Mouse (Mus musculus) left cerebral cortex, adult 2 months (tissue): ENCODE measurements around the gene Rybp. TPM values are rescaled to one million over a fixed set of nuclear protein-coding genes. Genes with fewer than 3 reads are reported as not detected.

Source experiments
- DNase-seq, 2 experiments: peaks; one replicate each; pipeline ENCODE4 v3.0.0; 2021 to 2022; ENCODE audit warnings: low spot score in 2 of 2, mixed read lengths in 1 of 2; ENCODE audit errors: extremely low spot score in 1 of 2
- H3K27ac ChIP-seq: fragments of 200-600 bp; 2 replicates; pipeline ENCODE4 v1.8.1; 2022
- H3K4me3 ChIP-seq: fragments of 200-600 bp; 2 replicates; pipeline ENCODE4 v1.8.1; 2022
- CTCF ChIP-seq: fragments of 200-600 bp; IDR thresholded peaks from 2 replicates; pipeline ENCODE4 v1.8.1; 2022; ENCODE audit warnings: antibody characterized with exemption, mild to moderate bottlenecking, moderate library complexity
- intact Hi-C: fragments of 180-260 bp; cut with DNase I; formaldehyde crosslinking; loops from one replicate; pipeline ENCODE4 v1.15.1; 2025
- total RNA-seq, 2 experiments: library from RNA; stranded (reverse); gene quantifications; 2 replicates each; pipeline ENCODE4 v1.2.3; 2021

The Rybp gene
- total RNA-seq, 2 experiments from 2014 or later: 46.2 to 56.4 TPM

GRCm38 (mm10) chr6:100215809-100216208 is 71.5 kb downstream of the Rybp start:
- Histone ChIP-seq H3K27ac (no peak overlapping the region), H3K4me3 (no peak overlapping the region)
- TF ChIP-seq CTCF: no peak
- intact Hi-C loops: no loop called here
- no peak for DNase-seq

DNA sequence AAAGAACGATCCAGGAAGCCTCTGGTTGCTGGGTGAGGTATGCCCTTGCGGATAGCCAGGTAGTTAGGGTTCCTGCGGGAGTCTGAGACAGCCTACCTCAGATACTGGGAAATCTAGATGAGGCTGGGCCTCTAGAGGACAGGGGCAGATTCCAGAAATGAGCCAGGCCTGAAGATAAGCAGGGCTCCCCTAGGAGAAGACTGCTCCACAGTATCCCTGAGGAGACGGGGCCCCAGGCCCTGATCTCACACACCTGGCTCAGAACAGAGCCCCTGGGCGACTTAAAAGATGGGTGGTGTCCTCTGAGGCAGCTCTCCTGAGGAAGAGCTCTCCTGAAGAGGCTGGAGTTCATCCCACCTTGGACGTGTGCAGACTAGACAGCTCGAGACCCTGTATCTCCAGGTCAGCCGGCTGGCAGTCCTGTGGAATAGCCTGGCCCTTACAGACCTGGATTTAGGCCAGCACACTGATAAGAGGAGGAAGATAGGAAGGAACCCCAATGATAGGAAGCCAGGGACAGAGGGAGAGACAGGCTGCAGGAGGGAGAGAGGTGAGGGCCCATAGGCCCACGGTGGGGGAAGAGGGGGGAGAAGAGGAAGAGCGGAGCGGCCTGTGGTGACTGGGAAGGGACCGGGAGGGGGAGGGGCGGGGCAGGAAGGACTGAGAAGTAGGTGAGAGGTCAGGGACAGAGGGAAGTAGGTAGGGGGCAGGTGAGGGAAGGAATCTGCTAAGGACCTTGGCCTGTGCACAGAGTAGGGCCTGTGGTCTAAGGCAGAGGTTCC is 73.0 kb downstream of the Rybp start:
- no peak for TF ChIP-seq CTCF
- no peak for DNase-seq

DNA sequence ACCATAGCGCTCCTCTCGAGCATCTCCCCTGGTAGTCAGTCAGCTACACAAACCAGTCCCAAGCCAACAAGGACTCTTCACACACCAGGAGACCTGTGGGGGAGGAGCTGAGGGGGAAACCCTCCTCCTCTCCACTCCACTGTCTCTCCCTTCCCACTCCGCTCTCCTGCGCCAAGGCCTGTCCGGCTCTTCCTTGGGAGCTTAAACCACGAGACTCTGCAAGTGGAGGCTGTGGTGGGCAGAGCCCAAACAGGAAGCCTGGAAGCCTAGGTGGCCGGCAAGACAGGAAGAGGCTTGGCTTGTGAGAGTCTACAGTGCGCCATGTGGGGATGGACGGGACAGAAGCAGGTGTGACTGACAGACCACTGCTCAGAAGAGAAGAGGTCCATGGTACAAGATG is 73.7 kb downstream of the Rybp start:
- TF ChIP-seq CTCF: no peak
- intact Hi-C loops: no loop called here
- H3K27ac ChIP-seq: no peak overlapping the region
- H3K4me3 ChIP-seq: no peak overlapping the region
- no peak for DNase-seq

More for the DNA sequence above, 73.0 kb downstream of the Rybp start:
- H3K27ac ChIP-seq: no peak overlapping the region
- no peak overlapping the region for H3K4me3 ChIP-seq
- intact Hi-C loops: no loop called here

GRCm38 (mm10) chr6:100212820-100213219 is 74.5 kb downstream of the Rybp start:
- DNase-seq: no peak
- intact Hi-C loops: no loop called here
- no peak overlapping the region for H3K27ac ChIP-seq
- TF ChIP-seq CTCF: no peak
- H3K4me3 ChIP-seq: no peak overlapping the region

- no peak overlapping the region for H3K27ac ChIP-seq
- DNase-seq: no peak
- no peak for TF ChIP-seq CTCF
- intact Hi-C loops: no loop called here
- H3K4me3 ChIP-seq: no peak overlapping the region
Observed at GRCm38 (mm10) chr6:100211646-100212045, 75.6 kb downstream of the Rybp start.

- DNase-seq: no peak
- no peak overlapping the region for H3K4me3 ChIP-seq
- intact Hi-C loops: no loop called here
- no peak overlapping the region for H3K27ac ChIP-seq
- no peak for TF ChIP-seq CTCF
Observed at GRCm38 (mm10) chr6:100210517-100210916, 76.8 kb downstream of the Rybp start.

GRCm38 (mm10) chr6:100206741-100207275 is 80.5 kb downstream of the Rybp start:
- no peak for TF ChIP-seq CTCF
- H3K27ac ChIP-seq: peak overlapping the region; percentile 72
- DNase-seq: peak; percentile 76 to 85
- no peak overlapping the region for H3K4me3 ChIP-seq
- intact Hi-C loops: loop anchor here (1.0 to 2.0 kb wide), 3 partner anchors 36 to 351 kb away; partner anchors contain the start of gene Rybp

DNA sequence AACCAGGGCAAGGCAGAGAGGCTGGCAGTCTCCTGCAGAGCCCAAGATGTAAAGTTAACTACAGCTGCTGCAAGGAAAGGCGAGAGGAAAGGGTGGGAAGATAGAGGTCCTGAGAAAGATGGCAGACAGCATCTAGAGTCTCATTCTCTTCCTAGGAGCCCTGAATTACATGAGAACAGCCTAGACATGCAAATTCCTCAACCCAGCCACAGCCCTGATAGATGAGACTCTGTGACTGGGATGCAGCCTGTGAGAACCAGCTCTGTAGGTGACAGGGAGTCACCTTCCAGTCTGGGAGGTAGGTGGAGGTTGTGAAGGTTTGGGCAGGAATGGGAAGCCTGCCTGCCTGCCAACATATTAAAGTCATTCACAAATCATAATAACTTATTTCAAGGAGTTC is 81.0 kb downstream of the Rybp start:
- Histone ChIP-seq H3K27ac (peak overlapping the region; percentile 72), H3K4me3 (no peak overlapping the region)
- intact Hi-C loops: loop anchor here (1.0 to 2.0 kb wide), 3 partner anchors 35 to 352 kb away; partner anchors contain the start of gene Rybp
- no peak for TF ChIP-seq CTCF
- DNase-seq: no peak

- intact Hi-C loops: no loop called here
- TF ChIP-seq CTCF: no peak
- no peak for DNase-seq
- no peak overlapping the region for H3K4me3 ChIP-seq
- no peak overlapping the region for H3K27ac ChIP-seq
Observed at GRCm38 (mm10) chr6:100204436-100204835, 82.8 kb downstream of the Rybp start.

DNA sequence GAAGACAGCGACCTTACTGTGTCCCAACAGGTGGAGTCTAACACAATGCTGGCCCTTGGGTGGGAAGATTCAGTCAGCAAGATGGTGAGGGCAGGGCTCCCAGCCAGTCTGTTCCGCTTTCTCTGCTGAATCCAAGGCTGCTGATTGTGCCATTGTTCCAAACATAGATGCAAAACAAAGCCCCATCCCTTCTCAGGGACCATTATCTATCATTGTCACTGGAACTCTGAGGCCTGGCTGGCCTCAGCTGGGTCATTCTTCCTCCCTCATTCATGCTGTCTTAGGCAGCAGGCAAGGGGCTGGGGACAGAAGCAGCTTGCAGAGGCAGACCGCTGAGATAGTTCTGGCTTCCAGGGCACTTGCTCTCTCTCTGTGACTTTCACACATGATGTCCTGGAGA is 83.8 kb downstream of the Rybp start:
- Histone ChIP-seq H3K4me3 (no peak overlapping the region), H3K27ac (no peak overlapping the region)
- no peak for DNase-seq
- no peak for TF ChIP-seq CTCF
- intact Hi-C loops: no loop called here

DNA sequence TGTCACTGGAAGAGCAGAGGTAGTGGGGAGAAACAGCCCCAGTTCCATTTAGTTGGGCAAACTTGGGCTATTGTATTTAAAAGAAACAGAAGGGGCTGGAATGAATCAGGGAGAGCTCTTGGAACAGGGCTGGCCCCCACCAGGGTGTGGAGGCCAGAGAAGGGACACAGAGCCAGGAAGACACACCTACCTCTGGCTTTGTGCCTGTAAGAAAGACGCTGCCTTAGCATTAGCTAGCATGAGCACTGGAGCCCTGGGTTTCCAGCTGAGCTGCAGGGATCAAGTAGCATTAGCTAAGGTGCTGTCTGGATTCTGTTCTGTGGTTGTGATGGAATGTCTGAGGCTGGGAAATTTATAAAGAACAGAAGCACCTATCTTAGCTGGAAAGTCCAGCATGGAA is 85.2 kb downstream of the Rybp start:
- DNase-seq: no peak
- TF ChIP-seq CTCF: no peak
- H3K27ac ChIP-seq: no peak overlapping the region
- intact Hi-C loops: no loop called here
- no peak overlapping the region for H3K4me3 ChIP-seq

DNA sequence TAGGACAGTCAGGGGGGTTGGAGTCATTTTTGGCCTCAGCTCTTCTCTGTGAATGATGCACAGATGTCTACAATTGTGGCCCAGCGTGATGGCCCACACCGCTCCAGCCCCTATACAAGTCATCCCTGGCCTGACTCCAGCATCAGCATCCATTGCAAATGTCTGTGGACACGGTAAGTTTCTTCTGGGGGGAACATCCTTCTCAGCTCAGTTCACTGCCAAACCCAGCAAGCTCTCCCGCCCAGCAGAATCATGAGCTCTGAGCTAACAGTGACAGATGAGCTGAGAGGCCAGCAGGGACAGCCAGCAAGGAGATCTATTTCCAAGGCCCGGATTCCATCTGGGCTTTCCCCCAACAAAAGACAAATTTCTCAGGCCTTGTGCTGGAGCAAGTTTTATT is 90.2 kb downstream of the Rybp start:
- Histone ChIP-seq H3K27ac (no peak overlapping the region), H3K4me3 (no peak overlapping the region)
- TF ChIP-seq CTCF: no peak
- no peak for DNase-seq
- intact Hi-C loops: no loop called here
